Mouse (Mus musculus) heart, postnatal 0 days (tissue): ENCODE measurements around the gene Lonp2. TPM values are rescaled to one million over a fixed set of nuclear protein-coding genes. Genes with fewer than 3 reads are reported as not detected.

Experiments used
- ATAC-seq: fragments of 200-750 bp; cut with Nextera tagmentation; 2 replicates; pipeline ENCODE4 v1.8.0; 2017; ENCODE audit warnings: low read depth, moderate number of reproducible peaks, moderate library complexity; ENCODE audit not compliant: insufficient read depth
- DNase-seq: peaks from one replicate; pipeline ENCODE4 v3.0.0-alpha.2; 2016; ENCODE audit warnings: low spot score
- H3K27ac ChIP-seq: fragments of 300-500 bp; sonication (generic); 2 replicates; pipeline ENCODE4 v1.5.1; 2014; ENCODE audit warnings: low read depth, mild to moderate bottlenecking
- H3K27me3 ChIP-seq: fragments of 300-500 bp; sonication (generic); 2 replicates; pipeline ENCODE4 v1.6.1; 2014; ENCODE audit warnings: low read length, mixed read lengths; ENCODE audit not compliant: control insufficient read depth, insufficient read depth
- H3K36me3 ChIP-seq: fragments of 300-500 bp; sonication (generic); replicated peaks from 2 replicates; pipeline ENCODE4 v1.6.1; 2014; ENCODE audit warnings: low read length, mixed read lengths; ENCODE audit not compliant: control insufficient read depth, insufficient read depth
- H3K4me1 ChIP-seq: fragments of 300-500 bp; sonication (generic); 2 replicates; pipeline ENCODE4 v1.6.1; 2014; ENCODE audit warnings: antibody characterized with exemption; ENCODE audit not compliant: control insufficient read depth, insufficient read depth
- H3K4me2 ChIP-seq: fragments of 300-500 bp; sonication (generic); 2 replicates; pipeline ENCODE4 v1.6.1; 2014; ENCODE audit warnings: low read depth, mild to moderate bottlenecking, low read length, moderate library complexity
- H3K4me3 ChIP-seq: fragments of 300-500 bp; sonication (generic); 2 replicates; pipeline ENCODE4 v1.5.1; 2014; ENCODE audit warnings: low read depth, low read length
- H3K9ac ChIP-seq: fragments of 300-500 bp; sonication (generic); replicated peaks from 2 replicates; pipeline ENCODE4 v1.6.1; 2014; ENCODE audit warnings: low read depth, low read length, mixed read lengths
- H3K9me3 ChIP-seq: fragments of 300-500 bp; sonication (generic); replicated peaks from 2 replicates; pipeline ENCODE4 v1.6.1; 2016; ENCODE audit warnings: low read length; ENCODE audit not compliant: control insufficient read depth
- CTCF ChIP-seq: IDR thresholded peaks from 2 replicates; pipeline ENCODE4 v1.5.1; 2016; ENCODE audit warnings: antibody characterized with exemption, control low read depth, low read depth
- EP300 ChIP-seq: IDR thresholded peaks from 2 replicates; pipeline ENCODE4 v1.6.1; 2016; ENCODE audit warnings: antibody characterized with exemption, low read depth
- WGBS: fragments of 180-500 bp; shearing (Covaris S2); extraction: QIAGEN DNeasy Blood & Tissue Kit; methylation state at CpG from one replicate; pipeline ENCODE4 v1.1.7; 2014; 5-methylcytosine and 5-hydroxymethylcytosine counted together
- polyA plus RNA-seq: library from polyadenylated mRNA; unstranded; fragments of >200 nt; fragmentation: Nextera tagmentation; extraction: Ambion mirVana; gene quantifications from 2 replicates; pipeline ENCODE4 v1.2.1, GENCODE M21; 2015
- total RNA-seq: library from RNA; depleted of rRNA; stranded (reverse); fragments of >200 nt; gene quantifications from 2 replicates; pipeline ENCODE4 v1.2.3, GENCODE M21; 2014; ENCODE audit warnings: low replicate concordance

Lonp2 gene
- total and polyA plus RNA-seq, 2 experiments from 2014 or later: 60.1 to 63.0 TPM

DNA sequence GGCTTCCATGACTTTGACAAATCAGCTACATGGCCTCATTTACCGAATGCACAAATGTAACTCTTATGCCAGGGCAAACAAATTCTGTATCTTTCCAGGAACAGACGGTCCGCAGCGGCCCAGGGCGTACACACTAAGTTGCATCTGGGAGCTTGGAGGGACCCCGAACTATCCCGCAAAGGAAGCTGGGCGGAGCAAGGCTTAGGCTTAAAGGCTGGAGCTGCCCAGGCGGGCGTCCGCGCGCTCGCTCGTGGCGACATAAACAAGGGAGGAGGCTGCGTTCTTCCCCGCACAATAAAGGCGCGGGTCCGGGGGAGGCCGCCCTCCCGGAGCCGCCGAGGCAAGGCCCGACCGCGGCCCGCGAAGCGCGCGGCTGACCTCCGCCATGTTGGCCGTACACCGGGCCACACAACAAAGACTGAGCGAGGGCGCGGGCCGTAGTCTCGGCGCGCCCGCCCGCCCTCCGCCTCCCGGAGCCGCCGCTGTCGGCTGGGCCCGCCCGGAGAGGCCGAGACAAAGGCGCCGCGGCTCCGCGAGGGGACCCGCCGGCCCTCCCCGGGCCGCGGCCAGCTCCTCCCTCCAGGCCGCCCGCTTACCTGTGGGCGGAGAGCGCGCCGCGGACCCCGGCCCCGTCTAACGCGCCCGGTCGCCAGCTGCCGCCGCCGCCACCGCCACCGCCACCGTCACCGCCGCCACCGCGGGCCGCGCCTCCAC, 121.5 kb downstream of the Lonp2 start, which contains the start of the genes Gm10638 and Siah1a:
Gm10638 (plus strand) TSS at position 479 of the 714 bp plus-strand sequence.
Siah1a (minus strand) TSS at position 714 of the 714 bp plus-strand sequence.
- peaks cover 44% of the 10 kb centered on the region for H3K4me1 ChIP-seq
- TF ChIP-seq EP300 (no peak), CTCF (no peak)
- H3K36me3 ChIP-seq: no peaks in the 10 kb centered on the region
- peak; percentile 79 for ATAC-seq
- peak; percentile 55 for DNase-seq
- under 1% methylated on average over 63 of the region's 88 CpGs for WGBS
- H3K4me2 ChIP-seq: peak within 1 kb of the TSS; percentile 84
- peak within 1 kb of the TSS; percentile 97 for H3K9ac ChIP-seq
- peak within 1 kb of the TSS; percentile 86 for H3K4me3 ChIP-seq
- H3K27me3 ChIP-seq: no peaks in the 10 kb centered on the region
- H3K9me3 ChIP-seq: no peaks in the 10 kb centered on the region
- H3K27ac ChIP-seq: peak within 1 kb of the TSS; percentile 95

GRCm38 (mm10) chr8:86745935-86746441, 122.1 kb downstream of the Lonp2 start:
- ATAC-seq (peak; percentile 89), DNase-seq (peak; percentile 78)
- H3K27me3 ChIP-seq: no peaks in the 10 kb centered on the region
- H3K4me3 ChIP-seq: peak overlapping the region; percentile 86
- peaks cover 41% of the 10 kb centered on the region for H3K4me1 ChIP-seq
- no peaks in the 10 kb centered on the region for H3K9me3 ChIP-seq
- H3K4me2 ChIP-seq: peak overlapping the region; percentile 84
- TF ChIP-seq CTCF: no peak
- no peak for TF ChIP-seq EP300
- peak overlapping the region; percentile 95 for H3K27ac ChIP-seq
- no peaks in the 10 kb centered on the region for H3K36me3 ChIP-seq
- peak overlapping the region; percentile 97 for H3K9ac ChIP-seq
- WGBS: under 1% methylated on average over 28 of the region's 70 CpGs

- Histone ChIP-seq H3K9me3 (no peaks in the 10 kb centered on the region), H3K9ac (peak overlapping the region; percentile 97), H3K27me3 (no peaks in the 10 kb centered on the region), H3K4me3 (peak overlapping the region; percentile 86), H3K27ac (peak overlapping the region; percentile 95; the same call in 1 of the 2 replicates), H3K36me3 (no peaks in the 10 kb centered on the region), H3K4me1 (peaks cover 36% of the 10 kb centered on the region), H3K4me2 (peak overlapping the region; percentile 84)
- 2% methylated on average over 11 of the region's 11 CpGs for WGBS
- DNase-seq (no peak), ATAC-seq (peak; percentile 7; the same call in 1 of the 2 replicates)
- TF ChIP-seq CTCF: no peak
- no peak for TF ChIP-seq EP300
Measured at GRCm38 (mm10) chr8:86746511-86746910, 122.7 kb downstream of the Lonp2 start.

- no peaks in the 10 kb centered on the region for H3K27me3 ChIP-seq
- no peak for DNase-seq
- ATAC-seq: no peak
- H3K4me1 ChIP-seq: peaks cover 8% of the 10 kb centered on the region; the same call in 1 of the 2 replicates
- H3K27ac ChIP-seq: no peak overlapping the region
- H3K4me2 ChIP-seq: no peak overlapping the region
- no peak for TF ChIP-seq EP300
- TF ChIP-seq CTCF: no peak
- H3K36me3 ChIP-seq: no peaks in the 10 kb centered on the region
- no peak overlapping the region for H3K9ac ChIP-seq
- H3K4me3 ChIP-seq: no peak overlapping the region
- no peaks in the 10 kb centered on the region for H3K9me3 ChIP-seq
- WGBS: 35% methylated on average over 2 of the region's 2 CpGs
Measured at GRCm38 (mm10) chr8:86749842-86750241, 126.0 kb downstream of the Lonp2 start.

- 0 out of 2 replicates have a peak, but pooled peaks cover 6% of the 10 kb centered on the region for H3K4me1 ChIP-seq
- peak overlapping the region; percentile 27 for H3K4me2 ChIP-seq
- WGBS: 34% methylated on average over 23 of the region's 23 CpGs
- no peak overlapping the region for H3K4me3 ChIP-seq
- ATAC-seq (peak; percentile 33; the same call in 1 of the 2 replicates), DNase-seq (no peak)
- H3K9ac ChIP-seq: no peak overlapping the region
- peak overlapping the region; percentile 21; the same call in 1 of the 2 replicates for H3K27ac ChIP-seq
- no peaks in the 10 kb centered on the region for H3K9me3 ChIP-seq
- no peaks in the 10 kb centered on the region for H3K27me3 ChIP-seq
- TF ChIP-seq EP300 (0 out of 2 replicates have a peak, but pooled peaks have one; percentile 52), CTCF (no peak)
- H3K36me3 ChIP-seq: no peaks in the 10 kb centered on the region
Measured at GRCm38 (mm10) chr8:86756948-86757733, 133.3 kb downstream of the Lonp2 start.
